Comparison of ENCODE assay signal across 13 mouse cellular contexts in the genomic region with DNA sequence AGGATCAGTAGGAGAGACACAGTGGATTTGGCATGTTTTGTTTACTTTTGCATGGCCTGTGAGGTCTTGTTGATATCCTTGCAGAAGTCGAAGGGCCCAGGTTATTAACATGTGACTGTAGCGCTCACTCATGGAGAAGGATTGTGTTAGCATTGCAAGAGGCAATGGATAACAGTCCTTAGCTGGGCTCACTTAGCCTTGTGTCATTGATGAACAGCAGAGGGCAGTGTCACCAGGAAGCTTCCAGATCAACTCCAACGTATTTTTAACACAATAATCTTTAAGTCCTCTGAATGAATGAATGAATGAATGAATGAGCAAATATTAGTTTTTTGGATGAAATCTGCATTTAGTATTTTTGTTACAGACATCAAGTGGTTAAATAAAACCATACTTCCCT.
DNase-seq lines count a peak whose midpoint lies in the region; ATAC-seq and TF ChIP-seq lines count a peak whose summit lies in the region.
"Had no signal": no experiment of that assay in that cellular context is flagged by ENCODE, and none has a peak within 500 bp of the region (broad histone marks: within the 10 kb centered on the region; RNA-seq: fewer than 3 reads in every experiment).

No protein-coding gene starts in this region.

- POLR2A ChIA-PET in Patski (lab: Charles Lee) = no interaction called here

- H3K9me3 ChIP-seq in hindbrain, postnatal 0 days (ENCODE audit: low read length) = no peaks in the 10 kb centered on the region
- H3K9me3 ChIP-seq in hindbrain, embryonic 12.5 days (replicated peaks) = no peaks in the 10 kb centered on the region
- H3K9me3 ChIP-seq: heart, embryonic 15.5 days; liver, embryonic 13.5 days; midbrain, embryonic 10.5 days; neural tube, embryonic 12.5 days had no signal

- H3K27ac ChIP-seq in hindbrain, postnatal 0 days = no peak overlapping the region
- no peak overlapping the region for H3K27ac ChIP-seq in hindbrain, embryonic 12.5 days
- H3K27ac ChIP-seq: heart, embryonic 15.5 days; liver, embryonic 13.5 days; midbrain, embryonic 10.5 days; neural tube, embryonic 12.5 days had no signal

- no peak overlapping the region for H3K4me3 ChIP-seq in hindbrain, postnatal 0 days (ENCODE audit: low read length)
- no peak overlapping the region for H3K4me3 ChIP-seq in hindbrain, embryonic 12.5 days
- H3K4me3 ChIP-seq: heart, embryonic 15.5 days; liver, embryonic 13.5 days; midbrain, embryonic 10.5 days; neural tube, embryonic 12.5 days had no signal

- 67% methylated on average over 3 of the region's 3 CpGs for whole genome bisulfite sequencing in hindbrain, postnatal 0 days
- WGBS in hindbrain, embryonic 12.5 days = 69% methylated on average over 3 of the region's 3 CpGs

- no peak for ATAC-seq in hindbrain, postnatal 0 days
- ATAC-seq in hindbrain, embryonic 12.5 days (ENCODE audit: low FRiP score) = no peak
- ATAC-seq in Patski = no peak

- peak; percentile 62 for TF ChIP-seq CTCF in hindbrain, postnatal 0 days (IDR thresholded peaks at IDR 0.05; ENCODE audit: low read depth)
- peak; percentile 29 for TF ChIP-seq CTCF in Patski (IDR thresholded peaks at IDR 0.05)

- DNase-seq in hindbrain, postnatal 0 days (ENCODE audit: low spot score) = peak; percentile 46
- peak; percentile 22 for DNase-seq in lung, postnatal 36 days
- DNase-seq in lung, postnatal 14 days = no peak
- DNase-seq in Patski (ENCODE audit: low read depth, low spot score) = no peak
- peak; percentile 10 for DNase-seq in naive thymus-derived CD4-positive, alpha-beta T cell, adult 2 months (ENCODE audit: low read depth)
- DNase-seq in adrenal gland, adult 8-10 months = no peak
- no peak for DNase-seq in frontal cortex, postnatal 25 days (ENCODE audit: low spot score in 2 of 2)
- DNase-seq: kidney, adult 9 months; liver, embryonic 13.5 days had no signal

- in situ Hi-C loops in Patski (cut with MboI; ENCODE audit: low pct_unique_long_range_greater_than_20kb) = no loop called here

- H3K4me1 ChIP-seq in hindbrain, postnatal 0 days (ENCODE audit: insufficient read depth, low read length) = peaks cover 7% of the 10 kb centered on the region; the same call in 1 of the 2 replicates
- H3K4me1 ChIP-seq in hindbrain, embryonic 12.5 days = no peaks in the 10 kb centered on the region
- H3K4me1 ChIP-seq: liver, embryonic 13.5 days; midbrain, embryonic 10.5 days; neural tube, embryonic 12.5 days had no signal

- H3K27me3 ChIP-seq in hindbrain, postnatal 0 days (ENCODE audit: insufficient read depth, low read length) = no peaks in the 10 kb centered on the region
- H3K27me3 ChIP-seq in hindbrain, embryonic 12.5 days = no peaks in the 10 kb centered on the region
- no peaks in the 10 kb centered on the region for H3K27me3 ChIP-seq in Patski
- H3K27me3 ChIP-seq: heart, embryonic 15.5 days; liver, embryonic 13.5 days; neural tube, embryonic 12.5 days had no signal

- H3K4me2 ChIP-seq in hindbrain, postnatal 0 days (ENCODE audit: low read depth, low read length) = no peak overlapping the region
- no peak overlapping the region for H3K4me2 ChIP-seq in hindbrain, embryonic 12.5 days (replicated peaks)
- H3K4me2 ChIP-seq: heart, embryonic 15.5 days; liver, embryonic 13.5 days; neural tube, embryonic 12.5 days had no signal

- H3K9ac ChIP-seq in hindbrain, postnatal 0 days (replicated peaks; ENCODE audit: low read length) = no peak overlapping the region
- H3K9ac ChIP-seq in hindbrain, embryonic 12.5 days = no peak overlapping the region
- H3K9ac ChIP-seq: heart, embryonic 15.5 days; liver, embryonic 13.5 days; neural tube, embryonic 12.5 days had no signal

- CTCF ChIA-PET in Patski (lab: Charles Lee) = no interaction called here

- H3K36me3 ChIP-seq in hindbrain, postnatal 0 days (ENCODE audit: insufficient read depth, low read length) = no peaks in the 10 kb centered on the region
- no peaks in the 10 kb centered on the region for H3K36me3 ChIP-seq in hindbrain, embryonic 12.5 days
- H3K36me3 ChIP-seq: heart, embryonic 15.5 days; liver, embryonic 13.5 days; midbrain, embryonic 10.5 days; neural tube, embryonic 12.5 days had no signal

Comparison
In these comparisons a context has a peak if more than half of its experiments do, and no peak if none do; other contexts are left out.
1. DNase-seq: peak in hindbrain, postnatal 0 days (single experiment), lung, postnatal 36 days (single experiment) and naive thymus-derived CD4-positive, alpha-beta T cell, adult 2 months (single experiment); none in lung, postnatal 14 days (single experiment), Patski (single experiment), adrenal gland, adult 8-10 months (single experiment) and frontal cortex, postnatal 25 days (0 of 2).